ENCODE assay signal across 34 mouse cellular contexts in the genomic region with DNA sequence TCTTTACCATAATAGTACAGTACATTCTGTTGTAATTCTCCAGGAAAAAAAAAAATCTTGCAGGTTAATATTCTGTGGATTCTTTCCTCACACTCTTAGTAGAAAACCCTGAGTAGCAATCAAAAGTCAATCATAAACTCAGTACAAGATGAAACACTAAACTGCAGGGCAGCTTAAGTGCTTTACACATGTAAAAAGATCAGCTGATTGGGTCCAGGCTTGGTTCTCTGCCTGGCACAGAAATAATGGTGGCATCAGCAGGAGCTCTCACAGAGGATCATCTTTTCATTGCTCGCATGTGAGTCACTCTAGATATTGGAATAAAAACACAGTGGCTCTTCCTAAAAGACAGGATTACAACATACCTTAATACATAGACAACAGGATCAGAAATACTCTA. TPM values are rescaled to one million over a fixed set of nuclear protein-coding genes. Genes with fewer than 3 reads are reported as not detected.
A peak's percentile ranks its signal among the peaks of the same experiment; 100 is the strongest.
DNase-seq lines count a peak whose midpoint lies in the region; ATAC-seq and TF ChIP-seq lines count a peak whose summit lies in the region.
"Had no signal": no experiment of that assay in that cellular context is flagged by ENCODE, and none has a peak within 500 bp of the region (broad histone marks: within the 10 kb centered on the region; RNA-seq: fewer than 3 reads in every experiment).

No protein-coding gene starts in this region.

- peak; percentile 52 for DNase-seq in gastrocnemius, adult 18-20 months (ENCODE audit: low spot score)
- DNase-seq in gastrocnemius, postnatal 36 days: no peak
- DNase-seq in lung, postnatal 0 days (ENCODE audit: low spot score): peak; percentile 45
- DNase-seq in lung, postnatal 10 days: no peak
- DNase-seq in kidney, postnatal 10 days: peak; percentile 11
- DNase-seq in testis, postnatal 14 days (ENCODE audit: low spot score): no peak
- DNase-seq: adrenal gland, postnatal 14 days; cerebellum, adult 8-10 months; cerebellum, postnatal 36 days; embryo, embryonic 11 days; heart, postnatal 10 days; liver; retina, postnatal 1 day; right cerebral cortex, postnatal 25 days; spleen, adult 18-20 months; thymus, postnatal 25 days had no signal

- no peak for TF ChIP-seq CTCF in lung, postnatal 0 days (IDR thresholded peaks at IDR 0.05)

- no peaks in the 10 kb centered on the region for H3K36me3 ChIP-seq in lung, postnatal 0 days (ENCODE audit: insufficient read depth, low read length)
- H3K36me3 ChIP-seq: embryonic facial prominence, embryonic 13.5 days; heart, embryonic 10.5 days; hindbrain, embryonic 10.5 days; intestine, embryonic 15.5 days; limb, embryonic 10.5 days; liver, embryonic 15.5 days; lung, embryonic 15.5 days; midbrain, embryonic 10.5 days; neural tube, embryonic 13.5 days had no signal

- H3K4me3 ChIP-seq in lung, postnatal 0 days (ENCODE audit: low read depth, low read length): no peak overlapping the region
- H3K4me3 ChIP-seq: embryonic facial prominence, embryonic 13.5 days; forebrain, embryonic 13.5 days; heart, embryonic 10.5 days; hindbrain, embryonic 10.5 days; intestine, embryonic 15.5 days; layer of hippocampus, adult 2 months; limb, embryonic 10.5 days; liver, embryonic 15.5 days; lung, embryonic 15.5 days; midbrain, embryonic 10.5 days; myocyte; neural tube, embryonic 13.5 days had no signal

- no peaks in the 10 kb centered on the region for H3K27me3 ChIP-seq in lung, postnatal 0 days (replicated peaks; ENCODE audit: insufficient read depth, low read length)
- H3K27me3 ChIP-seq: embryonic facial prominence, embryonic 13.5 days; forebrain, embryonic 13.5 days; intestine, embryonic 15.5 days; liver, embryonic 15.5 days; lung, embryonic 15.5 days; neural tube, embryonic 13.5 days had no signal

- no peaks in the 10 kb centered on the region for H3K4me1 ChIP-seq in lung, postnatal 0 days (ENCODE audit: insufficient read depth, low read depth, low read length)
- H3K4me1 ChIP-seq: embryonic facial prominence, embryonic 13.5 days; forebrain, embryonic 13.5 days; heart, embryonic 10.5 days; hindbrain, embryonic 10.5 days; intestine, embryonic 15.5 days; limb, embryonic 10.5 days; liver, embryonic 15.5 days; lung, embryonic 15.5 days; midbrain, embryonic 10.5 days; neural tube, embryonic 13.5 days had no signal

- no peaks in the 10 kb centered on the region for H3K9me3 ChIP-seq in lung, postnatal 0 days (ENCODE audit: low read length)
- H3K9me3 ChIP-seq: embryonic facial prominence, embryonic 13.5 days; forebrain, embryonic 13.5 days; heart, embryonic 10.5 days; hindbrain, embryonic 10.5 days; intestine, embryonic 15.5 days; limb, embryonic 10.5 days; liver, embryonic 15.5 days; lung, embryonic 15.5 days; midbrain, embryonic 10.5 days; neural tube, embryonic 13.5 days had no signal

- peak; percentile 68 for ATAC-seq in lung, postnatal 0 days
- no peak for ATAC-seq in erythroblast, adult 5-6 weeks (replicated peaks; ENCODE audit: low FRiP score, poor library complexity, severe bottlenecking)
- ATAC-seq: forebrain, embryonic 13.5 days; hindbrain, embryonic 16.5 days; intestine, embryonic 15.5 days; midbrain, embryonic 16.5 days had no signal

- 76% methylated on average over 1 of the region's 1 CpGs for WGBS in lung, postnatal 0 days

- intact Hi-C loops in gastrocnemius, postnatal 36 days (cut with DNase I): no loop called here

- TF ChIP-seq EP300 in lung, postnatal 0 days (IDR thresholded peaks at IDR 0.05): no peak

- H3K9ac ChIP-seq in lung, postnatal 0 days (replicated peaks; ENCODE audit: low read depth): no peak overlapping the region
- H3K9ac ChIP-seq: embryonic facial prominence, embryonic 13.5 days; forebrain, embryonic 13.5 days; intestine, embryonic 15.5 days; liver, embryonic 15.5 days; lung, embryonic 15.5 days; neural tube, embryonic 13.5 days had no signal

- H3K27ac ChIP-seq in lung, postnatal 0 days (ENCODE audit: low read length): no peak overlapping the region
- H3K27ac ChIP-seq: embryonic facial prominence, embryonic 13.5 days; forebrain, embryonic 13.5 days; heart, embryonic 10.5 days; hindbrain, embryonic 10.5 days; intestine, embryonic 15.5 days; layer of hippocampus, adult 2 months; limb, embryonic 10.5 days; liver, embryonic 15.5 days; lung, embryonic 15.5 days; macrophage; midbrain, embryonic 10.5 days; neural tube, embryonic 13.5 days had no signal

- H3K4me2 ChIP-seq in lung, postnatal 0 days (replicated peaks; ENCODE audit: low read depth, low read length): no peak overlapping the region
- H3K4me2 ChIP-seq: embryonic facial prominence, embryonic 13.5 days; forebrain, embryonic 13.5 days; intestine, embryonic 15.5 days; liver, embryonic 15.5 days; lung, embryonic 15.5 days; neural tube, embryonic 13.5 days had no signal

RNA-seq across cellular contexts. Expression of a gene that starts 7.8 kb away (rescaled TPM):
- 10 to 100 TPM; 49.5 to 76.8 TPM for total RNA-seq in gastrocnemius, adult 18-20 months (2021)
- 100 to 1,000 TPM; 109 to 134 TPM for total RNA-seq in gastrocnemius, postnatal 36 days (2021)
- 0.30 and 0.38 TPM in 2 replicates for polyA plus RNA-seq in lung, postnatal 0 days (2015; fragmentation: Nextera tagmentation; extraction: Ambion mirVana)
- total RNA-seq in erythroblast, adult 5-6 weeks (2015; ENCODE audit: low replicate concordance): not detected in 2 replicates
- 0.14 TPM in 1 of 2 replicates, not detected in the other for total RNA-seq in erythroblast, adult 5-6 weeks (2017; ENCODE audit: low replicate concordance)
- total RNA-seq: adrenal gland, postnatal 14 days; granulocyte monocyte progenitor cell, adult 5-6 weeks; heart, postnatal 10 days; layer of hippocampus, adult 2 months had no signal
- polyA plus RNA-seq: macrophage had no signal

RNA-seq across cellular contexts. Expression of a gene that starts 34.1 kb away (rescaled TPM):
- total RNA-seq in gastrocnemius, adult 18-20 months (2021): not detected
- total RNA-seq in gastrocnemius, postnatal 36 days (2021): not detected
- 0.04 TPM in 1 of 2 replicates, not detected in the other for polyA plus RNA-seq in lung, postnatal 0 days (2015; fragmentation: Nextera tagmentation; extraction: Ambion mirVana)
- 1.3 and 4.2 TPM in 2 replicates for total RNA-seq in erythroblast, adult 5-6 weeks (2015; ENCODE audit: low replicate concordance)
- total RNA-seq in erythroblast, adult 5-6 weeks (2017; ENCODE audit: low replicate concordance): 2.6 and 3.8 TPM in 2 replicates
- total RNA-seq: adrenal gland, postnatal 14 days; heart, postnatal 10 days; layer of hippocampus, adult 2 months; layer of hippocampus, postnatal 25 days had no signal
- polyA plus RNA-seq: macrophage; midbrain, embryonic 16.5 days; myocyte had no signal

Comparison
In these comparisons a context has a peak if more than half of its experiments do, and no peak if none do; other contexts are left out.
1. DNase-seq: peak in gastrocnemius, adult 18-20 months (single experiment), lung, postnatal 0 days (single experiment) and kidney, postnatal 10 days (single experiment); none in gastrocnemius, postnatal 36 days (0 of 2), lung, postnatal 10 days (single experiment) and testis, postnatal 14 days (single experiment).
2. RNA of a gene that starts 7.8 kb away (total RNA-seq): 109 to 134 TPM in gastrocnemius, postnatal 36 days and 49.5 to 76.8 TPM in gastrocnemius, adult 18-20 months; 0.14 TPM in erythroblast, adult 5-6 weeks; every median in the first group is over 10 times any median in the second.